Mouse (Mus musculus) hindbrain, embryonic 13.5 days (tissue): ENCODE measurements around the gene Gli1. TPM values are rescaled to one million over a fixed set of nuclear protein-coding genes. Genes with fewer than 3 reads are reported as not detected.

Source experiments
- ATAC-seq: fragments of 200-750 bp; cut with Nextera tagmentation; 2 replicates; pipeline ENCODE4 v1.8.0; 2017; ENCODE audit warnings: moderate TSS enrichment; ENCODE audit not compliant: low FRiP score
- H3K27ac ChIP-seq: fragments of 300-500 bp; sonication (generic); 2 replicates; pipeline ENCODE4 v1.5.1; 2015; ENCODE audit warnings: inconsistent platforms, mild to moderate bottlenecking, moderate library complexity
- H3K27me3 ChIP-seq: fragments of 300-500 bp; sonication (generic); 2 replicates; pipeline ENCODE4 v1.6.1; 2015; ENCODE audit warnings: mild to moderate bottlenecking, inconsistent platforms
- H3K36me3 ChIP-seq: fragments of 300-500 bp; sonication (generic); 2 replicates; pipeline ENCODE4 v1.6.1; 2015; ENCODE audit warnings: mild to moderate bottlenecking, inconsistent platforms
- H3K4me1 ChIP-seq: fragments of 300-500 bp; sonication (generic); replicated peaks from 2 replicates; pipeline ENCODE4 v1.6.1; 2015; ENCODE audit warnings: inconsistent platforms
- H3K4me2 ChIP-seq: fragments of 300-500 bp; sonication (generic); 2 replicates; pipeline ENCODE4 v1.6.1; 2015; ENCODE audit warnings: inconsistent platforms, mild to moderate bottlenecking, moderate library complexity
- H3K4me3 ChIP-seq: fragments of 300-500 bp; sonication (generic); 2 replicates; pipeline ENCODE4 v1.5.1; 2015; ENCODE audit warnings: mild to moderate bottlenecking, inconsistent platforms
- H3K9ac ChIP-seq: fragments of 300-500 bp; sonication (generic); 2 replicates; pipeline ENCODE4 v1.6.1; 2015; ENCODE audit warnings: mild to moderate bottlenecking, inconsistent platforms
- H3K9me3 ChIP-seq: fragments of 300-500 bp; sonication (generic); 2 replicates; pipeline ENCODE4 v1.6.1; 2016; ENCODE audit warnings: inconsistent platforms
- WGBS: fragments of 180-500 bp; shearing (Covaris S2); methylation state at CpG from one replicate; pipeline ENCODE4 v1.1.7; 2015; 5-methylcytosine and 5-hydroxymethylcytosine counted together
- polyA plus RNA-seq: library from polyadenylated mRNA; unstranded; fragments of >200 nt; fragmentation: Nextera tagmentation; extraction: Ambion mirVana; gene quantifications from 2 replicates; pipeline ENCODE4 v1.2.1, GENCODE M21; 2015

Gli1 gene
- polyA plus RNA-seq, 1 experiment from 2014 or later, result 1.8 TPM

DNA sequence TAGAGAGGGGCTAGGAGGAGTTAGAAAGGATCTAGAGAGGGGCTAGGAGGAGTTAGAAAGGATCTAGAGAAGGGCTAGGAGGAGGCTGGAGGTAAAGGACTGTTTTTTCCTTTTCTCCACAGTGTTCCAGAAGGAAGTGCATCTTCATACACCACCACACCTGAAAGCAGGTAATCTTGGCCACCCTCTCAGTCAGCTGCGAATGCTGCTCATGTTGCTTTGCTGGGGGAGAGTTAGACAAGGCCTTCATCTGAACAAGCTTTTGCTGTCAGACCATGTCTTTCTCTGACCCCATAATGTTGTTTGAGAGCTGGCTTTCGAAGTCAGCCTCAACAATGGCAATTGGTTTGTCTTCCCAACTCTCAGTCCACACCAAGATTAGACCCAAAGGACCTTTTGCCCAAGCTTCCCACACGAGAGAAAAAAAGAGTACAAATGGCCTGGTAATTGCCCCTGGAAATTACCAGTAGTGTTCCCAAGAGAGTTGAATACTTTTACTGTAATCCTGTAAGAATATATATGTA lies 48.1 kb downstream of the Gli1 start:
- H3K9me3 ChIP-seq, result no peaks in the 10 kb centered on the region
- H3K4me3 ChIP-seq, result no peak overlapping the region
- H3K27me3 ChIP-seq, result no peaks in the 10 kb centered on the region
- no peak overlapping the region for H3K27ac ChIP-seq
- H3K36me3 ChIP-seq, result peaks cover 50% of the 10 kb centered on the region
- 92% methylated on average over 3 of the region's 3 CpGs for WGBS
- ATAC-seq, result no peak
- no peak overlapping the region for H3K9ac ChIP-seq
- H3K4me1 ChIP-seq, result peaks cover 38% of the 10 kb centered on the region
- H3K4me2 ChIP-seq, result no peak overlapping the region

GRCm38 (mm10) chr10:127292987-127293538 lies 48.7 kb downstream of the Gli1 start:
- Histone ChIP-seq H3K36me3 (peaks cover 49% of the 10 kb centered on the region), H3K27me3 (no peaks in the 10 kb centered on the region), H3K4me3 (no peak overlapping the region), H3K27ac (no peak overlapping the region), H3K9ac (peak overlapping the region; percentile 81; the same call in 1 of the 2 replicates), H3K9me3 (no peaks in the 10 kb centered on the region), H3K4me2 (peak overlapping the region; percentile 92; the same call in 1 of the 2 replicates), H3K4me1 (peaks cover 38% of the 10 kb centered on the region)
- no peak for ATAC-seq
- 94% methylated on average over 6 of the region's 6 CpGs for WGBS

GRCm38 (mm10) chr10:127291881-127292638 lies 49.7 kb downstream of the Gli1 start:
- Histone ChIP-seq H3K4me2 (peak overlapping the region; percentile 92), H3K27ac (peak overlapping the region; percentile 98), H3K36me3 (peaks cover 43% of the 10 kb centered on the region), H3K9ac (peak overlapping the region; percentile 81), H3K9me3 (no peaks in the 10 kb centered on the region), H3K4me3 (peak overlapping the region; percentile 63), H3K27me3 (no peaks in the 10 kb centered on the region), H3K4me1 (peaks cover 48% of the 10 kb centered on the region)
- no peak for ATAC-seq
- WGBS, result 51% methylated on average over 5 of the region's 5 CpGs

GRCm38 (mm10) chr10:127290930-127291880 lies 50.6 kb downstream of the Gli1 start:
- ATAC-seq, result peak; percentile 55
- Histone ChIP-seq H3K27me3 (no peaks in the 10 kb centered on the region), H3K9me3 (no peaks in the 10 kb centered on the region), H3K27ac (peak overlapping the region; percentile 98), H3K4me1 (peaks cover 57% of the 10 kb centered on the region), H3K36me3 (peaks cover 43% of the 10 kb centered on the region), H3K4me2 (peak overlapping the region; percentile 92), H3K9ac (peak overlapping the region; percentile 81), H3K4me3 (peak overlapping the region; percentile 63)
- WGBS, result 2% methylated on average over 19 of the region's 19 CpGs

GRCm38 (mm10) chr10:127290307-127290929 lies 51.4 kb downstream of the Gli1 start:
- no peaks in the 10 kb centered on the region for H3K27me3 ChIP-seq
- peak overlapping the region; percentile 98 for H3K27ac ChIP-seq
- H3K4me2 ChIP-seq, result peak overlapping the region; percentile 92
- peaks cover 43% of the 10 kb centered on the region for H3K36me3 ChIP-seq
- peaks cover 64% of the 10 kb centered on the region for H3K4me1 ChIP-seq
- peak; percentile 90 for ATAC-seq
- under 1% methylated on average over 44 of the region's 47 CpGs for WGBS
- peak overlapping the region; percentile 81 for H3K9ac ChIP-seq
- H3K4me3 ChIP-seq, result peak overlapping the region; percentile 63
- no peaks in the 10 kb centered on the region for H3K9me3 ChIP-seq

GRCm38 (mm10) chr10:127289573-127290191 lies 52.1 kb downstream of the Gli1 start:
- H3K4me2 ChIP-seq, result peak overlapping the region; percentile 92
- H3K4me1 ChIP-seq, result peaks cover 72% of the 10 kb centered on the region
- ATAC-seq, result 0 out of 2 replicates have a peak, but pooled peaks have one; percentile 3
- no peaks in the 10 kb centered on the region for H3K27me3 ChIP-seq
- peaks cover 43% of the 10 kb centered on the region for H3K36me3 ChIP-seq
- H3K9me3 ChIP-seq, result no peaks in the 10 kb centered on the region
- H3K9ac ChIP-seq, result peak overlapping the region; percentile 88
- peak overlapping the region; percentile 63 for H3K4me3 ChIP-seq
- WGBS, result 1% methylated on average over 15 of the region's 15 CpGs
- H3K27ac ChIP-seq, result peak overlapping the region; percentile 98

DNA sequence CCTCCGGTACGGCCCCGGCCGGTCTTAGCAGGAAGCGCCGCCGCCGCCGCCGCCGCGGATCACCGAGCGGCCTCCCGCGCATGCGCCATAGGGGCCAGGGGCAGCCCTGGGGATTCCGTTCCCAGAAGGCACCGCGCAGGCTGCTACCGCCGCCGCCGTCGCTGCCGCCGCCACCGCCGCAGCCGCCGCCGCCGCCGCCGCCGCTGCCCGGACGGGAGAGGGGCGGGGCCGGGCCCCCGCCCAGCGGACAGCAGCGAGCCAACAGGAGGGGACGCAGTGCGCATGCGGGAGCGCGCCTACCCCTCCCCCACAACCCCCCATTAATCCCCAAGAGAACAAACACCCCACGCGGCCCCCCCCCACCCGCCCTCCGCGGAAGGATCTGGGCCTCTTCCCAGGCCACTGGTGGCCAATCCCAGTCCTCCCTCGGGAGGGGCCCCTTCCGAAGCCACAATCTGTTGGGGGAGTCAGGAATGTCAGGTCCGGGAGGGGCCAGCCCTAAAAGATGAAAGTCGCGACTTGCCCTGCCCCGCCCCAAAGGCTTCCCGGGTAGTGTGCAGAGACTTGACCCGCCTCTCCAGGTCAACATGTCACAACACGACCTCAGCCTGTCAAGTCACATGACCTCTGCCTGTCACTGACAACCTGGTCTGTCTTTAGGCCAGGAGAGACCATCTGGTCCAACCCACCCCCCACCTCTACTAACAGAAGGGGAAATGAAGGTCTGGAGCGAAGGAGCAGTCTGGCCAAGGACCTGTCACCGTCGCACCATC lies 52.8 kb downstream of the Gli1 start, which contains the start of gene Mbd6:
Gene Mbd6, minus strand, starts transcription at position 219 of the 773 bp plus-strand sequence.
- H3K4me1 ChIP-seq, result peaks cover 75% of the 10 kb centered on the region
- peaks cover 43% of the 10 kb centered on the region for H3K36me3 ChIP-seq
- under 1% methylated on average over 20 of the region's 65 CpGs for WGBS
- peak within 1 kb of the TSS; percentile 63 for H3K4me3 ChIP-seq
- peak; percentile 4 for ATAC-seq
- no peaks in the 10 kb centered on the region for H3K9me3 ChIP-seq
- peak within 1 kb of the TSS; percentile 88 for H3K9ac ChIP-seq
- peak within 1 kb of the TSS; percentile 98 for H3K27ac ChIP-seq
- H3K27me3 ChIP-seq, result no peaks in the 10 kb centered on the region
- peak within 1 kb of the TSS; percentile 92 for H3K4me2 ChIP-seq

- Histone ChIP-seq H3K4me3 (peak overlapping the region; percentile 63), H3K4me1 (peaks cover 73% of the 10 kb centered on the region), H3K27ac (peak overlapping the region; percentile 98), H3K4me2 (peak overlapping the region; percentile 92), H3K9me3 (no peaks in the 10 kb centered on the region), H3K27me3 (no peaks in the 10 kb centered on the region), H3K9ac (peak overlapping the region; percentile 88), H3K36me3 (peaks cover 44% of the 10 kb centered on the region)
- WGBS, result 2% methylated on average over 20 of the region's 28 CpGs
- peak; percentile 8; the same call in 1 of the 2 replicates for ATAC-seq
Observed at GRCm38 (mm10) chr10:127288328-127288799, 53.4 kb downstream of the Gli1 start.

GRCm38 (mm10) chr10:127287936-127288293 lies 53.9 kb downstream of the Gli1 start:
- peak overlapping the region; percentile 92 for H3K4me2 ChIP-seq
- peak overlapping the region; percentile 88 for H3K9ac ChIP-seq
- WGBS, result 2% methylated on average over 3 of the region's 3 CpGs
- no peaks in the 10 kb centered on the region for H3K9me3 ChIP-seq
- peak overlapping the region; percentile 98 for H3K27ac ChIP-seq
- ATAC-seq, result no peak
- H3K36me3 ChIP-seq, result peaks cover 46% of the 10 kb centered on the region
- peak overlapping the region; percentile 63 for H3K4me3 ChIP-seq
- H3K27me3 ChIP-seq, result no peaks in the 10 kb centered on the region
- H3K4me1 ChIP-seq, result peaks cover 68% of the 10 kb centered on the region

GRCm38 (mm10) chr10:127287271-127287935 lies 54.4 kb downstream of the Gli1 start:
- 67% methylated on average over 15 of the region's 15 CpGs for WGBS
- Histone ChIP-seq H3K27ac (peak overlapping the region; percentile 98), H3K27me3 (no peaks in the 10 kb centered on the region), H3K4me1 (peaks cover 63% of the 10 kb centered on the region), H3K36me3 (peaks cover 51% of the 10 kb centered on the region), H3K9me3 (no peaks in the 10 kb centered on the region), H3K9ac (peak overlapping the region; percentile 88), H3K4me3 (peak overlapping the region; percentile 63), H3K4me2 (peak overlapping the region; percentile 92)
- ATAC-seq, result no peak
